Mouse (Mus musculus): ENCODE measurements around the gene Eif2s3y. TPM values are rescaled to one million over a fixed set of nuclear protein-coding genes. Genes with fewer than 3 reads are reported as not detected.

Eif2s3y gene
- total RNA-seq (2014; fragmentation: Nextera tagmentation) = 72.0 and 90.4 TPM in 2 replicates
- total RNA-seq (2017) = 117 and 142 TPM in 2 replicates

- peak; percentile 99 for ATAC-seq (replicated peaks; ENCODE audit: poor library complexity, severe bottlenecking)
Observed at GRCm38 (mm10) chrY:1009882-1010751, at the start of gene Eif2s3y. Gene Eif2s3y (plus strand): TSS chrY:1010543.

Other genes with a start within 250 kb of the Eif2s3y start
- not detected in 2 replicates for gene Zfy1, start 213.1 kb upstream of the Eif2s3y start, total RNA-seq (2014; fragmentation: Nextera tagmentation)
- gene Zfy1, start 213.1 kb upstream of the Eif2s3y start, total RNA-seq (2017) = not detected in 2 replicates
- not detected in 2 replicates for gene Uba1y, start 191.9 kb upstream of the Eif2s3y start, total RNA-seq (2014; fragmentation: Nextera tagmentation)
- not detected in 2 replicates for gene Uba1y, start 191.9 kb upstream of the Eif2s3y start, total RNA-seq (2017)
- 17.4 and 29.7 TPM in 2 replicates for gene Kdm5d, start 112.8 kb upstream of the Eif2s3y start, total RNA-seq (2014; fragmentation: Nextera tagmentation)
- gene Kdm5d, start 112.8 kb upstream of the Eif2s3y start, total RNA-seq (2017) = 20.9 and 28.8 TPM in 2 replicates
- gene Uty, start 235.2 kb downstream of the Eif2s3y start, total RNA-seq (2014; fragmentation: Nextera tagmentation) = 27.0 and 30.7 TPM in 2 replicates
- 29.1 and 33.6 TPM in 2 replicates for gene Uty, start 235.2 kb downstream of the Eif2s3y start, total RNA-seq (2017)

All from granulocyte monocyte progenitor cell, adult 5-6 weeks (primary cell).